In the genomic region with DNA sequence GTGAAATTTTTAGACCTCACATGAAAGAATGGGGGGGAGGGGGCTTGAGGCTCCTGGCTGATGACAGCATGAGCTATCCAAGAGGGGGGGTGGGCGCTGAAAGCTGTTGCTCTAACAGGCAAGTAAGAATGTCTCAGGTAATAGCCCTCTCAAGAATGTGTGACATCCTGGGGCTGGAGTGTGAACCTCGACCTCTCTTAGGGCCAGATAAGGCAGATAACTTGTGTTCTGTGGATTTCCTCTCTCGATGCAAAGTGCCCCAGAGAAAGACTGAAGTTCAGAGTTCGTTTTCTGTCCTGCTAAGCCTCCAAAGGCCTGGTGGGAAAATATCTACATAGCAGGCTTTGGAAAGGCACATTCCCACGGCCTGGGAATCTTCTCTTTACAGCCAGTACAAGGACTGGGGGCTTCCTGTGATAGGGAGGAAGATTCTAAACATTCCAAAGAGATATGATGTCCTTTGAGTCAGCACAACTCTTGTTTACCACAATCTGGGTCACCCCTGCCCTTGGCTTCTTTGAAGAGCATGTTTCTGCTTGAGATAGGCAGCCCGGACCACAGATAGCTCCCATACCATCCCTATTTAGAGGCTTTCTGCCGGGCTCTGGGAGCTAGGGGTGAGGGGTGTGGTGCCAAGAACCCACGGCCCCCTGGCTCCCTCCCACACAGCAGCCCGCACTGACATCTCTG, we compare ENCODE assay signal across 10 mouse cellular contexts. TPM values are rescaled to one million over a fixed set of nuclear protein-coding genes. Genes with fewer than 3 reads are reported as not detected.
A peak's percentile ranks its signal among the peaks of the same experiment; 100 is the strongest.
DNase-seq lines count a peak whose midpoint lies in the region; ATAC-seq and TF ChIP-seq lines count a peak whose summit lies in the region.
"Had no signal": no experiment of that assay in that cellular context is flagged by ENCODE, and none has a peak within 500 bp of the region (broad histone marks: within the 10 kb centered on the region; RNA-seq: fewer than 3 reads in every experiment).

No protein-coding gene starts in this region.

- no peak for TF ChIP-seq EP300 in stomach, postnatal 0 days (optimal IDR thresholded peaks at IDR 0.05)

- H3K27me3 ChIP-seq in hindbrain, embryonic 10.5 days (ENCODE audit: insufficient read depth, poor library complexity, severe bottlenecking): peaks cover 71% of the 10 kb centered on the region
- peaks cover 11% of the 10 kb centered on the region for H3K27me3 ChIP-seq in hindbrain, embryonic 16.5 days (replicated peaks; ENCODE audit: control insufficient read depth, insufficient read depth, low read length)
- H3K27me3 ChIP-seq in stomach, embryonic 14.5 days (ENCODE audit: control insufficient read depth, insufficient read depth, low read length): no peaks in the 10 kb centered on the region
- H3K27me3 ChIP-seq in stomach, postnatal 0 days (ENCODE audit: control insufficient read depth, insufficient read depth, low read length): no peaks in the 10 kb centered on the region
- peaks cover 4% of the 10 kb centered on the region; the same call in 1 of the 2 replicates for H3K27me3 ChIP-seq in intestine, embryonic 16.5 days (replicated peaks; ENCODE audit: control insufficient read depth, insufficient read depth, low read length)

- no peak for DNase-seq in hindbrain, embryonic 10.5 days (ENCODE audit: low spot score)
- no peak for DNase-seq in stomach, postnatal 0 days (ENCODE audit: low spot score)
- no peak for DNase-seq in retina, embryonic 14.5 days (ENCODE audit: low spot score)
- no peak for DNase-seq in embryo, embryonic 10.5 days (ENCODE audit: low spot score)
- DNase-seq: lung, embryonic 14.5 days had no signal

- H3K4me2 ChIP-seq in hindbrain, embryonic 16.5 days (ENCODE audit: low read length): no peak overlapping the region
- H3K4me2 ChIP-seq in stomach, embryonic 14.5 days (replicated peaks; ENCODE audit: low read depth, low read length): no peak overlapping the region
- no peak overlapping the region for H3K4me2 ChIP-seq in stomach, postnatal 0 days (replicated peaks; ENCODE audit: low read depth)
- no peak overlapping the region; the same call in 1 of the 2 replicates for H3K4me2 ChIP-seq in intestine, embryonic 16.5 days (ENCODE audit: low read depth, low read length)
- H3K4me2 ChIP-seq: lung, embryonic 14.5 days had no signal

- 38% methylated on average over 9 of the region's 9 CpGs for WGBS in hindbrain, embryonic 10.5 days
- WGBS in hindbrain, embryonic 16.5 days: 37% methylated on average over 9 of the region's 9 CpGs
- WGBS in stomach, embryonic 14.5 days: 33% methylated on average over 9 of the region's 9 CpGs
- WGBS in stomach, postnatal 0 days: 37% methylated on average over 9 of the region's 9 CpGs
- WGBS in intestine, embryonic 16.5 days: 25% methylated on average over 9 of the region's 9 CpGs

- H3K9me3 ChIP-seq in hindbrain, embryonic 10.5 days: no peaks in the 10 kb centered on the region
- H3K9me3 ChIP-seq in hindbrain, embryonic 16.5 days (ENCODE audit: control insufficient read depth, low read length): no peaks in the 10 kb centered on the region
- no peaks in the 10 kb centered on the region for H3K9me3 ChIP-seq in stomach, embryonic 14.5 days (ENCODE audit: control insufficient read depth, low read depth, low read length)
- H3K9me3 ChIP-seq in stomach, postnatal 0 days (ENCODE audit: control insufficient read depth, low read length): no peaks in the 10 kb centered on the region
- no peaks in the 10 kb centered on the region for H3K9me3 ChIP-seq in intestine, embryonic 16.5 days (ENCODE audit: control insufficient read depth, low read length)
- H3K9me3 ChIP-seq: midbrain, embryonic 12.5 days had no signal

- H3K9ac ChIP-seq in hindbrain, embryonic 16.5 days (ENCODE audit: low read depth, low read length): no peak overlapping the region
- no peak overlapping the region for H3K9ac ChIP-seq in stomach, embryonic 14.5 days (replicated peaks; ENCODE audit: low read depth, low read length)
- H3K9ac ChIP-seq in stomach, postnatal 0 days (ENCODE audit: low read length): no peak overlapping the region
- H3K9ac ChIP-seq in intestine, embryonic 16.5 days (ENCODE audit: low read depth, low read length): no peak overlapping the region
- H3K9ac ChIP-seq: lung, embryonic 14.5 days had no signal

- no peaks in the 10 kb centered on the region for H3K36me3 ChIP-seq in hindbrain, embryonic 10.5 days
- H3K36me3 ChIP-seq in hindbrain, embryonic 16.5 days (ENCODE audit: control insufficient read depth, insufficient read depth, low read length): no peaks in the 10 kb centered on the region
- H3K36me3 ChIP-seq in stomach, embryonic 14.5 days (ENCODE audit: control insufficient read depth, insufficient read depth, low read length): no peaks in the 10 kb centered on the region
- H3K36me3 ChIP-seq in stomach, postnatal 0 days (ENCODE audit: control insufficient read depth, insufficient read depth, low read length): no peaks in the 10 kb centered on the region
- no peaks in the 10 kb centered on the region for H3K36me3 ChIP-seq in intestine, embryonic 16.5 days (ENCODE audit: control insufficient read depth, insufficient read depth, low read length)
- H3K36me3 ChIP-seq: midbrain, embryonic 12.5 days had no signal

- peak overlapping the region; percentile 70; the same call in 1 of the 2 replicates for H3K27ac ChIP-seq in hindbrain, embryonic 10.5 days
- no peak overlapping the region; the same call in 1 of the 2 replicates for H3K27ac ChIP-seq in hindbrain, embryonic 16.5 days (ENCODE audit: low read depth, low read length)
- peak overlapping the region; percentile 66; the same call in 1 of the 2 replicates for H3K27ac ChIP-seq in stomach, embryonic 14.5 days (ENCODE audit: low read length)
- no peak overlapping the region; the same call in 1 of the 2 replicates for H3K27ac ChIP-seq in stomach, postnatal 0 days (replicated peaks)
- H3K27ac ChIP-seq in intestine, embryonic 16.5 days (ENCODE audit: low read length): peak overlapping the region; percentile 88

- ATAC-seq in hindbrain, embryonic 16.5 days: no peak
- ATAC-seq in stomach, embryonic 14.5 days (ENCODE audit: insufficient number of reproducible peaks, insufficient read depth, low FRiP score, low read depth): no peak
- ATAC-seq in stomach, postnatal 0 days (ENCODE audit: low FRiP score, low TSS enrichment): no peak
- peak; percentile 70 for ATAC-seq in intestine, embryonic 16.5 days
- ATAC-seq: activated CD4-positive, CD25-positive, alpha-beta regulatory T cell, adult 4 months had no signal

- no peak overlapping the region for H3K4me3 ChIP-seq in hindbrain, embryonic 10.5 days
- H3K4me3 ChIP-seq in hindbrain, embryonic 16.5 days (ENCODE audit: low read length): no peak overlapping the region
- H3K4me3 ChIP-seq in stomach, embryonic 14.5 days (ENCODE audit: low read depth, low read length): no peak overlapping the region
- no peak overlapping the region for H3K4me3 ChIP-seq in stomach, postnatal 0 days (ENCODE audit: low read depth, low read length)
- H3K4me3 ChIP-seq in intestine, embryonic 16.5 days (ENCODE audit: low read length): no peak overlapping the region
- H3K4me3 ChIP-seq: midbrain, embryonic 12.5 days had no signal

- TF ChIP-seq CTCF in stomach, postnatal 0 days (IDR thresholded peaks at IDR 0.05; ENCODE audit: low read depth): no peak

- H3K4me1 ChIP-seq in hindbrain, embryonic 10.5 days (replicated peaks): peaks cover 44% of the 10 kb centered on the region
- peaks cover 11% of the 10 kb centered on the region for H3K4me1 ChIP-seq in hindbrain, embryonic 16.5 days (ENCODE audit: control insufficient read depth, insufficient read depth, low read depth, low read length)
- peaks cover 27% of the 10 kb centered on the region for H3K4me1 ChIP-seq in stomach, embryonic 14.5 days (ENCODE audit: control insufficient read depth, insufficient read depth, low read length)
- no peaks in the 10 kb centered on the region; the same call in 1 of the 2 replicates for H3K4me1 ChIP-seq in stomach, postnatal 0 days (replicated peaks; ENCODE audit: control insufficient read depth, insufficient read depth)
- H3K4me1 ChIP-seq in intestine, embryonic 16.5 days (ENCODE audit: control insufficient read depth, insufficient read depth, low read length): peaks cover 44% of the 10 kb centered on the region

RNA-seq across cellular contexts. Expression of a gene that starts 31.7 kb away (rescaled TPM):
- 28.1 and 39.3 TPM in 2 replicates for polyA plus RNA-seq in hindbrain, embryonic 10.5 days (2016; fragmentation: Nextera tagmentation; extraction: Ambion mirVana)
- polyA plus RNA-seq in hindbrain, embryonic 16.5 days (2015; fragmentation: Nextera tagmentation; extraction: Ambion mirVana): 26.7 and 27.8 TPM in 2 replicates
- polyA plus RNA-seq in stomach, embryonic 14.5 days (2014; fragmentation: Nextera tagmentation; extraction: Ambion mirVana): 56.5 and 56.7 TPM in 2 replicates
- 9.3 and 9.8 TPM in 2 replicates for polyA plus RNA-seq in stomach, postnatal 0 days (2015; fragmentation: Nextera tagmentation; extraction: Ambion mirVana)
- 26.8 and 27.1 TPM in 2 replicates for polyA plus RNA-seq in intestine, embryonic 16.5 days (2015; fragmentation: Nextera tagmentation; extraction: Ambion mirVana)

Comparison
In these comparisons a context has a peak if more than half of its experiments do, and no peak if none do; other contexts are left out.
1. H3K27ac ChIP-seq: peak in hindbrain, embryonic 10.5 days (single experiment), stomach, embryonic 14.5 days (single experiment) and intestine, embryonic 16.5 days (single experiment); none in hindbrain, embryonic 16.5 days (single experiment) and stomach, postnatal 0 days (single experiment).